Mouse (Mus musculus): ENCODE measurements at regions not wholly inside any gene's neighbourhood (a gene's known extent, or its start where the extent isn't known, plus 50 kb on each side); places are given as distances from the start of the nearest gene placed in this dataset.

DNA sequence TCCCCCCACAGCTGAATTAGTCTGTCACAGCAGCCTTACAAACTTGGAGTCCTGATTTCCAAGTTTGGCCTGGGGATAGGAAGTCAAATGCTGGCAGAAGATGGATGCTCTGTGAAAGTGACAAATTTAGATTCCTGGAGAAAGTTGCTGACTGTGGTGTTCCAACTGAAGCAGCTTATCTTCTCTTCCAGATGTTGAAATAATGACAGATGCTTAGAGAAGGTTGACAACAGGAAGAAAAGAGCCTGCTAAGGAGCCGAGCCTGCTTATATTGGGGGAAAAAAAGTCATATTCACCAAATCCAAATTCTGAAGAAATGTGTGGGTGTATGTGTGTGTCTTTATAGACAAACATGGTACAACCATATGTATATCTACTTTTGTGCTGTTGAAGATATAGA lies 1380.4 kb upstream of the Cdh8 start:
- no peak overlapping the region for H3K4me2 ChIP-seq (replicated peaks)
- no peaks in the 10 kb centered on the region for H3K9me3 ChIP-seq
- ATAC-seq (ENCODE audit: low FRiP score, low read depth): no peak
- no peak overlapping the region for H3K27ac ChIP-seq (replicated peaks)
- H3K36me3 ChIP-seq: no peaks in the 10 kb centered on the region
- no peak overlapping the region for H3K9ac ChIP-seq (replicated peaks)
- no peak overlapping the region for H3K4me3 ChIP-seq
- no peaks in the 10 kb centered on the region for H3K4me1 ChIP-seq
- WGBS: 69% methylated on average over 1 of the region's 1 CpGs
- no peaks in the 10 kb centered on the region for H3K27me3 ChIP-seq

DNA sequence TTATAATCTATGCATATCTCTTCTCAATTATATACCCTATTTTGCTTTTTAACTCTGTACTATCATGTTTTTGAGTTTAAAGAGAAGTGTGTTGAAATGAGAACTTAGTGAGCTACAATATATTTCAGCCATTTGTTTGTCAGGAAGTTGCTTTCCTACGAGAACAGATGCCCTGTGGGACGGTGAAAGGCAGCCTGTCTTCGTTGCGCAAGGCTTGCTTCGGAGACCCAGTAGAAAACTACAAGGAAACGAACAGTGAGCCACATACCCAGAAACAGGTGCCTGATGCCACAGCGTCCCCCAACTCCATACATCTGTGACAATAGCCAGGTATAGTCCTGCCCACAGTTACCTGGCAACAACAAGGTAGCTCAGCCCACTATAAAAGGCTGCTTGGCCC lies 1377.7 kb upstream of the Cdh8 start:
- Histone ChIP-seq H3K27me3 (no peaks in the 10 kb centered on the region), H3K4me3 (no peak overlapping the region), H3K9me3 (no peaks in the 10 kb centered on the region), H3K9ac (replicated peaks) (no peak overlapping the region), H3K4me1 (no peaks in the 10 kb centered on the region), H3K4me2 (replicated peaks) (no peak overlapping the region), H3K36me3 (no peaks in the 10 kb centered on the region), H3K27ac (replicated peaks) (no peak overlapping the region)
- WGBS: 85% methylated on average over 7 of the region's 7 CpGs
- no peak for ATAC-seq (ENCODE audit: low FRiP score, low read depth)

DNA sequence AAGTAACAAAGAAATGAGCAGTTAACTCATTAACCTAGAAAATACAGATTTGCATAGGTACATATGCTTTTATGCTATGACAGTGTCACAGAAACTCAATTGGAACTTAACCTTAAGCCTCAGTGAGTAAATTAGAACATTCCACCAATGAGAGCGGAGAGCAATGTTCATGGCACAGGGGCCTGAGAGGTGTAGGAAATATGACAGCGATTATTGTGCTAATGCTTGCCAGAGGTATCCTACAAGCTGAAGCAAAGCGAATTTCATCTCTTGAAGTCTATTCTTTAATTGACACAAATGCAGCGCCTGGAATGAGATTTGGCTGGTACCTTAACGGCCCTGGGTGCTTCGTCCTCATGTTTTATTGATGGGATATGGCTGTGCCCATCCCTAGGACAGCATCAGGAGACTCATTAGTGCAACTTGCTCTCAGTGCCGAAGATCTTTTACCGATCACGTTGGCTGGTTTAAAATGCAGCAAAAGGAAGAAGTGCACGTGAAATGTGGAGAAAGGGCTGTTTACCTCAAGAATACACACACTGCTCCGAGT lies 1374.4 kb upstream of the Cdh8 start:
- 68% methylated on average over 11 of the region's 11 CpGs for WGBS
- no peak overlapping the region for H3K27ac ChIP-seq (replicated peaks)
- no peak overlapping the region for H3K4me2 ChIP-seq (replicated peaks)
- no peak overlapping the region for H3K4me3 ChIP-seq
- H3K27me3 ChIP-seq: no peaks in the 10 kb centered on the region
- no peaks in the 10 kb centered on the region for H3K9me3 ChIP-seq
- peak; percentile 83 for ATAC-seq (ENCODE audit: low FRiP score, low read depth)
- H3K36me3 ChIP-seq: no peaks in the 10 kb centered on the region
- H3K4me1 ChIP-seq: no peaks in the 10 kb centered on the region
- H3K9ac ChIP-seq (replicated peaks): no peak overlapping the region

DNA sequence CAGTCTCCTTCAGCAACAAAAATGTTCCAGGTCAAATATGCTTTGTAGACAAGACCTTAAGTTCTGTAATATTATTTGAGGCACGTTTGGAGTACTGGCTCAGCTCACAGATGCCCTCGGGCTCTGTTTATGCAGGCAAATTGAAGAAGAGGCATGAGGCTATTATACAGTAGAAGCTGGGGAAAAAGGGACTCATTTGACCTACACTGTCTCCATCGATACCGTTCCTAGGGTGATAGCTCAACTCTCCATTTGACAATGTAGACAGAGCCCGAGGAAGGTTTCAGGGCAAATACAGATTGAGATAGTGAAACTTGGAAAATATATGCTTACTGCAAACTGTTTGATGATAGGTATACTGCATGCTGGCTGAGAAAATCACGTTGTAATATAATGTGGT lies 1371.9 kb upstream of the Cdh8 start:
- no peak for ATAC-seq (ENCODE audit: low FRiP score, low read depth)
- WGBS: 68% methylated on average over 6 of the region's 6 CpGs
- Histone ChIP-seq H3K9ac (replicated peaks) (no peak overlapping the region), H3K4me3 (no peak overlapping the region), H3K4me1 (no peaks in the 10 kb centered on the region), H3K27ac (replicated peaks) (no peak overlapping the region), H3K36me3 (no peaks in the 10 kb centered on the region), H3K9me3 (no peaks in the 10 kb centered on the region), H3K27me3 (no peaks in the 10 kb centered on the region), H3K4me2 (replicated peaks) (no peak overlapping the region)

DNA sequence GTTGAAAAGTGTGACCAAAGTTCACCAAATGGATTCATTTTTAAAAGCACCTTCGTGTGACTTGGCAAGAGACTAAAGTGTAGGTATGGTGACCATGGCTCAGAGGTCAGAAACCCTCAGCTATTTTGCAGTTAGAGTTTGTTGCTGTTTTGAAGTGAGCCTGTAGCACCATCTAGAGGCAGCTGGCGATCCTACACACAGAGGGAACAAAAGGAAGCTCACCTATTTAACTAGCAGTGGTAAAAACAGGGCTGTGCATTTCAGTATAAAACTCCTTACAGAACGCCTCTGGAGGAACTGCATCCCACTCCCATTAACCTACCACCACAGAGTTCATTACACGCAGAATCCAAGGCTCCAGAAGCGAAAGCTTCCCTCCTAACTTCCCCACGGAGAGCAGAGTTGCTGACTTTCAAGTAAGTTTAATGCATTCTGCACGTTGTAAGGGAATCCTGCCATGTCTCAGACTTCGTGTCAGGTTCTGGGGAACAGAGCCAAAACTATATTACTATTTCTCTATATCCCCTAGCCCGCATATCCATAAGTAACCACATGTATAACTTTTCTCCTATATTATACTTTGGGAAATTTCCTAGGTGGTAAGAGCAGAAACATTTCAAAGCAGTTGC lies 1356.6 kb upstream of the Cdh8 start:
- no peaks in the 10 kb centered on the region for H3K27me3 ChIP-seq
- WGBS: 23% methylated on average over 9 of the region's 9 CpGs
- no peak overlapping the region for H3K4me3 ChIP-seq
- H3K4me2 ChIP-seq (replicated peaks): peak overlapping the region; percentile 21; the same call in 1 of the 2 replicates
- H3K9ac ChIP-seq (replicated peaks): no peak overlapping the region
- no peaks in the 10 kb centered on the region for H3K9me3 ChIP-seq
- no peaks in the 10 kb centered on the region for H3K4me1 ChIP-seq
- ATAC-seq (ENCODE audit: low FRiP score, low read depth): peak; percentile 73
- H3K36me3 ChIP-seq: no peaks in the 10 kb centered on the region
- H3K27ac ChIP-seq (replicated peaks): no peak overlapping the region

DNA sequence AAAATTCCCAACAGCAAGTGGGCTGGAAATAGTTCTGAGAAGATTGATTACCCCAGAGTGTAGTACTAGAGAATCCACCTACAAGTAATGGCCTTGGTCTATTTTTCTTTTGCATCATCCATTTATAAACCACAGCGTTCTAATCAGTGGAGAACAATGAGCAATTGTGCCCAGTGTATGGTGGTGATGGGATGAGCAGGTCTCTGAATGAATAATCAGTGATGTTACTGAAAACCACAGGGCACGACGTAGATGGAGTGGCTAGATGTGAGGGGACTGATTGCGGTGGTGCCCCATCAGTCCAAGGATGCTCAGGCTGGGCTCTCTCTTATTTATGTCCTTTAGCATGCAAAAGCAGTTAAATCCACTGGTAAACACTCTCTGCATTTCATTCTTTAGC lies 1353.3 kb upstream of the Cdh8 start:
- H3K4me2 ChIP-seq (replicated peaks): no peak overlapping the region
- no peaks in the 10 kb centered on the region for H3K9me3 ChIP-seq
- WGBS: 70% methylated on average over 4 of the region's 4 CpGs
- no peak overlapping the region for H3K4me3 ChIP-seq
- no peaks in the 10 kb centered on the region for H3K36me3 ChIP-seq
- H3K4me1 ChIP-seq: no peaks in the 10 kb centered on the region
- H3K27ac ChIP-seq (replicated peaks): no peak overlapping the region
- no peak overlapping the region for H3K9ac ChIP-seq (replicated peaks)
- H3K27me3 ChIP-seq: no peaks in the 10 kb centered on the region
- no peak for ATAC-seq (ENCODE audit: low FRiP score, low read depth)

DNA sequence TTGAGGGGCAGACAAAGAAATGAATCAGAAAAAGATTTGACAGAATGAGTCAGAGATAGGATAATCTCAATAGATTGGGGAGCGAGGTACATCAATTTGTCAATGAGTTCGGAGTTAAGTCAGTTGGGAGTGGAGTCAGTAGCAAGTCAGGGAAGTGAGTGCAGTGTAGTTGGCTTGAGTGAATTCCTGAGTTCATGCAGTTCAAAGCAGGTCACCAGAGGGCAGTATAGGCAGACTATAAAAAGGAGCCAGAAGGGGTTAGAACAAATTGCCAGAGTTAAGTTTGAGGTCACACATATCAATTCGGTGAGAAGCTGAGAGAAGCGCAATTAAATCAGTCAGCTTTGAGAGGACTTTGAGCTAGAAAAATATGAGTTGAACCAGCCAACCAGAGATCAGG lies 1317.7 kb upstream of the Cdh8 start:
- H3K27ac ChIP-seq (replicated peaks): no peak overlapping the region
- WGBS: 78% methylated on average over 4 of the region's 4 CpGs
- no peak overlapping the region for H3K4me2 ChIP-seq (replicated peaks)
- no peaks in the 10 kb centered on the region for H3K27me3 ChIP-seq
- no peaks in the 10 kb centered on the region for H3K9me3 ChIP-seq
- H3K9ac ChIP-seq (replicated peaks): no peak overlapping the region
- no peak overlapping the region for H3K4me3 ChIP-seq
- H3K36me3 ChIP-seq: no peaks in the 10 kb centered on the region
- no peaks in the 10 kb centered on the region for H3K4me1 ChIP-seq
- no peak for ATAC-seq (ENCODE audit: low FRiP score, low read depth)

DNA sequence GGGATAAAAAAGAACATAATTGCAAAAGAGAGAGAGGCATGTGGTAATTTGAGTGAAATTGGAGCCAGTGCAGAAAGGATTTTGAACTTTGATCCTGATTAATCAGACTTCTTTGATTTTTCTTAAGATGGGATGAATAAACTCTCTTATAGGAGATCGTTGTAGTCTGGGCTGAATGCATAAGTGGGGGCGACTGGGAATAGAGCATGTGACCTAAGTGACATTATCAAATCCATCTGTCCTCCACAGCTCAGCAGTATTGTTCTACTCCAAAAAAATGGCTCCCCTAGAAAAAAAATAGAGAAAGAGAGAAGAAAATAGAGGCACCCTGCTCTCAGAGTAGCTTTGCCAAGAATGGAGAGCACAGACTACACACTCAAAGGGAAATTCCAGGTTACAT lies 1286.1 kb upstream of the Cdh8 start:
- Histone ChIP-seq H3K9ac (replicated peaks) (no peak overlapping the region), H3K4me1 (no peaks in the 10 kb centered on the region), H3K27ac (replicated peaks) (no peak overlapping the region), H3K27me3 (no peaks in the 10 kb centered on the region), H3K36me3 (no peaks in the 10 kb centered on the region), H3K9me3 (no peaks in the 10 kb centered on the region), H3K4me3 (no peak overlapping the region), H3K4me2 (replicated peaks) (no peak overlapping the region)
- ATAC-seq (ENCODE audit: low FRiP score, low read depth): 0 out of 2 replicates have a peak, but pooled peaks have one; percentile 30
- WGBS: 55% methylated on average over 2 of the region's 2 CpGs

DNA sequence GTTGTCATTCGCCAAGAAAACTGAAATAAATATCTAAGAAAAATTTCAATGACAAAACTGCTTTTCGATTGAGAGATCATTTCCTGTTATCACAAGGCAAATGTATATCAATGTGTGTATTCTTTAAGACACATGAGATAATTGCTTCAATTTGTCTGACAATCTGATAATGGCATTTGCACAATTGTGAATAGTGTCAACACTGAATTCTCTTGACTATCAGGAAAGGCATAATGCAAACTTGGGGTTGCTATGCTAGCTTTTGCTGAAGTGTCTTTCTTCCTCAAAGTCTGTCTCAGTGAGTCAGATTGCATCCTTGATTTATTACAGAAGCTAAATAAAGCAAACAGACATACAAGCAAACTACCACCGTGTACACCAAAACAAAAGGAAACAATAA lies 1278.8 kb upstream of the Cdh8 start:
- Histone ChIP-seq H3K4me2 (replicated peaks) (no peak overlapping the region), H3K27ac (replicated peaks) (no peak overlapping the region), H3K27me3 (no peaks in the 10 kb centered on the region), H3K36me3 (no peaks in the 10 kb centered on the region), H3K4me3 (no peak overlapping the region), H3K4me1 (no peaks in the 10 kb centered on the region), H3K9me3 (no peaks in the 10 kb centered on the region), H3K9ac (replicated peaks) (no peak overlapping the region)
- ATAC-seq (ENCODE audit: low FRiP score, low read depth): no peak
- 82% methylated on average over 3 of the region's 3 CpGs for whole genome bisulfite sequencing

DNA sequence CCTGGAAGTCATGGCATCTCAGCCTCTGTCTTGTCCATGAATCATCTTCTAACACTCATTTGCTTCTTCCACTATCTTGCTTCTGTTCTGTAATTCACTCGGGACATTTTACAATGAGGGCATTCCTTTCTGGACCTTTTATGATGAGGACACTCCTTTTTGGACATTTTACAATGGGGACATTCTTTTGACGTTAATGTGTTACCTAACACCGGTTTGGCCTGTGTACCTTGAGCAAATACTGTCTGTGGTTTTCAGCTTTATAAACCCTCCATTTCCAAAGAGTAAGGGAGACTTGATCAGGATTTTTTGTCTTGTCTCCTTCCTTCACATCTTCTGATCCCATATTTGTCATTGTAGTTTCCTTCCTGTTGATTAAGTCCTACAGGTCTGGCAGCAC lies 1262.3 kb upstream of the Cdh8 start:
- H3K4me1 ChIP-seq: no peaks in the 10 kb centered on the region
- no peak overlapping the region for H3K4me3 ChIP-seq
- H3K36me3 ChIP-seq: no peaks in the 10 kb centered on the region
- no peak for ATAC-seq (ENCODE audit: low FRiP score, low read depth)
- H3K9me3 ChIP-seq: no peaks in the 10 kb centered on the region
- no peak overlapping the region for H3K9ac ChIP-seq (replicated peaks)
- H3K27me3 ChIP-seq: no peaks in the 10 kb centered on the region
- no peak overlapping the region for H3K27ac ChIP-seq (replicated peaks)
- no peak overlapping the region for H3K4me2 ChIP-seq (replicated peaks)
- WGBS: 95% methylated on average over 3 of the region's 3 CpGs

All from midbrain, embryonic 12.5 days (tissue).